Mouse (Mus musculus): Measurements from ENCODE around the gene Heca. TPM values are rescaled to one million over a fixed set of nuclear protein-coding genes. Genes with fewer than 3 reads are reported as not detected.
"Not testable (repeated sequence)": the region's sequence is repeated elsewhere in the genome, so short reads cannot be mapped to it uniquely, and the experiment has no call there.

Gene Heca
- total RNA-seq, 2 experiments from 2014 or later: 12.6 to 15.6 TPM

DNA sequence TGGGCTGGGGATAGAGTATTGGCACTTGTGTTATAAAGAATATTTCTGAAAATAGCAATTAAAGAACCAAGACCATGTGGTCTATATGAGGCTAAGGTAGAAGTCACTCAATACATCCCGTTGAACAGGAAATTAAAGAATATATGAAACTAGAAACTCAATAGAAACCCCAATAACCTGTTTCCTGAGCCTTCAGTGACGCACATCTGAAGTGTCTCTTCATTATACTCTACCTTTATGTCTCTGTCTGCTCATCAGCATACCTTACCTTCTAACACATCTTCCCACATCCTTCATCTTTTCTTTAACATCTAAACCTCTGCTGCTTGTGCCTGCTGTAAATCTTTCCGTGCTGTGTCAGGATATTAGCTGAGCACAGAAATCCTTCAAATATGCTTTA lies 67.8 kb downstream of the Heca start:
- DNase-seq: no peak

DNA sequence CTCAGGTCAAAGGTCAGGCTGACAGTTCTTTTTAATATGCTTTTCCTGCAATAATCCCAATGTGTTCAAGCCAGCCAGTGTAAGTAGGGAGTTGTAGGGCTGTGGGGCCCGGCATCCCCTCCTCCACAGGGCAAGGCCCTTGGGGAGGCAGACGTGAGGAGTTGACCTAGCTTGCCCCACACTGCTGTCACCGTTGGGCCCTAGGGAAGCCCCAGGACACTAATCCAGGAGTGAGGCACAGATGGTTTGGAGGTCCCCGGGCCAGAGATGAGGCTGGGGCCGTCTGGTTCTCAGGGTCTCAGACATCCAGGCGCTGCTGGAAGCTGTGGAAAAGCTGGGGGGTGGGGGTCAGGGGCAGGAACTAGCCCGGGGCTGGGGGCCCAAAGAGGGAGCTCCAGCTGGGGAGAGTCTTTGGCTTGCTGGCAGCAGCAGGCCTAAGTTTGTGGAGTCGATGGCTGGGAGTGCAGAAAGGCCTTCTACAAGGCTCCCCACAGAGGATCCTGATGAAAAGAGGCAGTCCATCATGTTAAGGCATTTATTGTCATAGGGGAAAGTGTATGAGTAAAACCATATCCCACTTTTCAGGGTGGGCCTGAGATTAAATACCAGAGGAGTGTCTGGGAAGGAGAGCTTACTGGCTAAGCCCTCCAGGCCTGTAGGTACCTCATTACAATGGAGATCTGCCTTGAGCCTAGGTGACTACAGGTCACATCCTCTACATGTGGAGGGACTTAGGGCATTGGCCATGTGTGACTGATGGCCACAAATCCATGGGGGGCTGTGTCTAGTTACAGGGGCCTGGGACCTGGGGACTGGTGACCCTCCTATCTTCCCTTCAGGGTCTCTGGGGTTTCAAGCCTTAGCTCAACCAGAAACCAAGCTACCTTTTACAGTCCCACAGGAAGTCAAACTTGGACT lies 69.6 kb downstream of the Heca start:
- DNase-seq: no peak

DNA sequence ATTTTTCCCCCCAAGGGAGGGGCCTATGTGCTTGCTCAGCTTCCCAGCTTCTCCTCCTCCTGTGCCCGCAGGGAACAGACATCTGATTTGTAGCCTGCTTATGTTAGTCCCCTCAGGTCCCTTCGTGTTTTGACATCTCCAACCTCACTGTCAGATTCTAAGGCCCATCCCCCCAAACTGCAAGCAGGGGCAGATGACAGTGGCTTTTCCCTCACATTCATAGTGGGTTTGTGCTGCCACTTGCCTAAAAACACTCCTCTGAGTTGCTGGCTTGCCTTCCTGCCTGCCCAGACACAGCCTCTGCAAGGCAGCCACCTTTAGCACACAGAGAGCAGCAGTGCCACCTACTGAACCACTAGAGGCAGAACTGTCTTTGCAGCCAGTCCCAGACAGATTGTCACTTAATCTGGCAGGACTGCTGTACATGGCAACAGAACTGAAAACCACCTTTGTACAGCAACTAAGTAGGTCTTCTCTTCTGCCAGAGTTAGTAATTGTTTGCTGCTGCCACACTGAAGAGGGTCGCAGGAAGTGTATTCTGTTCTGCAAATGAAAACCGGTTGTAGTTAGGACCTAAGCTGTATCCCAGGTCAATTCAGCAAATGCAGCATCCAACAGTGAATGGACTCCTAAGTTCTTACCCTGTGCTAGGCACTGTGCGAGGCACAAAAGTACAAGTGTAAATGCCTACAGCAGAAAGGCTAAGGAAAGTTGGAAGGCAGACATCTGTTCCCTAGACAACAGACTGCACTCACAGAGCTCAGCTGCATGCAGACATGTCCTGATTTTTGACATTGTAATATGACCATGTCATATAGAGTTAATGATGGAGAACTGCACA lies 77.8 kb downstream of the Heca start:
- peak; percentile 46 for DNase-seq

DNA sequence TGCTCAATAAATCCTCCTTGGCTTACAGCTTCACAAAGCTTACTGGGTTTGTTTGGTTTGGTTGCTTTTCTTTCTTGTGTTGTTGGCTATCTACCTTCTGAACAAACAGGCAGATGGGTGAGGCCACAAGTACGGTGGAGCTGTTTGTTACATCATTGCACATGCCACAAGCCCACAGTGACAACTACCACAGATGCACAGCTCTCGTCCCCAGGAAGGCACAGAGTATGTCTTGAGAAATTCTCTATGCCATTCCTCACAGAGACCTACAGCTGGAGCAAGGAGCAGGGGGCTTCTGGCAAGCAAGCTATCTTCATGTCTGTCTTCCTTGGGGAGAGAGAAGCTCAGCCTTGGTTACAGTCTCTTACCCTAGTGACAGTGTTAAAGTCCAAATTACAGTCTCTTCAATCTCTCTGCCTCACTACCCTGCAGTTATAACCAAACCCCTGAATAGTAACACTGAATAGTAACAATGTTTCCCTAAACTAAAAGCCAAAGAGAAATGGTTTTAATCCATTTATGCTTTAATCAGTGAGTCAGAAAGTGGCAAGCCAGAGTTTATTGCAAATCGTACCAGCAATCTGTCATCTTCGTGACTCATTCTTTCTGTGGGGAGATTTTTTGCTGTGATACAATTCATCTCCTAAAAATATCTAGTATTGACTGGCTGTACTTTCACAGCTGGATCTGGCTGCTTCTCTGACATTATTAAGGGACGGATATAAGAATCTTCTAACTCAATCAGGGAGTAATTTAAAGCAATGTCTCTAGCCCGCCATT lies 87.0 kb downstream of the Heca start:
- no peak for DNase-seq

DNA sequence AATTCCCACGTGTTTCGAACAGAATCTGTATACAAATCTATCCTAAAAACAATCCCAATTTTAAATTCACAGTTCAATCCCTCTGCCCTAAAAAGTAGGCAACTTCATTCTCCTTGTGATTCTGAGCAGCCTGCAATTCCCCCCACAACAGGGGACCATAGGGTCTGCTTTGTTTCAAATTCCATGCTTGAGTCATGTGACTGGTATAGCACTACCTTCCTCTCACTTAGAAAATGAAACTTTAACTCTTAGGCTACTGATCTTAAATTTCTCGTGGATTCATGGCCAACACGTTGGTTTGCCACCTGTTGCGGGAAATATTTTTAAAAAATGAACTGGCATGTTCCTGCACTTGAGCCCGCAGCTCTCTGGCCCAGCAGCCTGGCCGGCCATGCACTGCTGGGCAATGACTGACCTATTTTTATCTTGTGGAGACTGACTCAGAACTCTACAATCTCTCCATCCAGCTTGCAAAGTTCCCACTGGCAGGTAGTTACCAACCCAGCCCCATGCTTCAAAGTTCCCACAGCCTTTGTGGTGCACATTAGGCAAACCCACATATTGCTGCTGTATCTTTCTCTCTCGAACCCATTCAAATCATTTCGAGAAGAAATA lies 90.1 kb downstream of the Heca start:
- no peak for DNase-seq

DNA sequence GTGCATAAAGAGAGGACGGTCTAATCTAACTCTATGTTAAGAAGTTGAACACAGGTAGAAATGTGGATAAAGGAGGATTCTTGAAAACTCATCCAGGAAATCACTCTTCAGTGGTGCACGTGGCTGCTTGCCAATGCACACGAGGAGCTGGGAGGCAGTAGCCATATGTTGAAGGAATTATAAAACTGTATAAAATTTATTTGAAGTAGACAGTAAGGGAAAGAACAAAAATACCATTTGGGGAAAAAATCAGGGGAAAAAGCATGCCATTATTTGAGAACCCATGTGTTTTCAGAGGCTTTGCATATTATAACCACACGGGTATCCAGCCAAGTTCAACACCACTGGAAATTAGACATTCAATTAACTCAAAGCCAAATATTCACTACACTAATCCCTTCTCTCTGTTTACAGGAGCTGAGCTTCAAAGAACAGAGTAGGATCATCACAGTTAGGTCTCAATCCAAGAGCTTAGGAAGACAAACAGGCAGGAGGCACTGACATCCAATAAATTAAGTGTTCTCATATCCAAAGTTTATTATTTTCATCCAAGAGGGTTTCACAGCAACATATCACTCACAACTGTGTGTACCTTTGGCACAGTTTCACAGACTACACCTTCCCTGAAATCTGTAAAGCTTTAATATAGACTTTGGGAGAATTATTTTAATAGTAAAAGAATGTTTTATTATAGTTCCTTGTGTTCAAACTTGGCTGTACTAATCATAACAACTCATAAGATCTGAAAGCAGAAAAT lies 102.9 kb downstream of the Heca start:
- DNase-seq: no peak

DNA sequence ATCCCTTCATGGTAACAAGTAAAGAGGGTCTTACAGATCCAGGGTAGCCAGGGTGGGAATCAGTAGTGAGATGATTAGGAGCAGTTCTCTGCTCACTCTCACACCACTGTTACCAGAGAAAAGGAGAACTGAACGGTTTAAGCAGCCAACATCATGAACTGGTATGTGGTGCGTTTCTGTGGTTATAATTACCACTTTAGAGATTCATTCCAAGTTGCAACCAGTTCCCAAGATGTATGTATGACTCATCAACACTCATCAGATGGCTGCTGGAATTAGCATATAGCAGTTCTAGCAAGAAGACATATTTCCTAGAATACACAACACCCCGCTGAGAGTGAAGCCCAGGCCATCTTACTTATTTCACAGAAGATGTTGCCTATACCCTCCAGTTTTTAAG lies 105.8 kb downstream of the Heca start:
- no peak for DNase-seq

DNA sequence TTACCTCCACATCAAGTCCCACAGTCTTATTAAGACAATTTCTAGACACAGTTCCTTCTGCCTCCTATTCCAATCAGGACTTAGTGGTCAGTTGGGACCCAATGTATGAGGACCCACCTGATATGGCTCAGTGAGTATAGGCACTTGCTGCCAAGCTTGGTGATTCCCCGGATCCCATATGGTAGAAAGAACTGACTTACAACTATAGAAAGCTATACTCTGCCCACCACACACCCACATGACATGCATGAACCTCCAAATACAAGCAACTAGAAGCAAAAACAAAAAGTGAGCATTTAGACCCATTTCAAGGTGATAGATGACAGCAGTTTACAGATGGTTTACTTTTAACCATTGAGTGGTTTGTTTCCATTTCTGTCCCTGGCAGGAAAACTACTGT lies 111.6 kb downstream of the Heca start:
- no peak for DNase-seq

DNA sequence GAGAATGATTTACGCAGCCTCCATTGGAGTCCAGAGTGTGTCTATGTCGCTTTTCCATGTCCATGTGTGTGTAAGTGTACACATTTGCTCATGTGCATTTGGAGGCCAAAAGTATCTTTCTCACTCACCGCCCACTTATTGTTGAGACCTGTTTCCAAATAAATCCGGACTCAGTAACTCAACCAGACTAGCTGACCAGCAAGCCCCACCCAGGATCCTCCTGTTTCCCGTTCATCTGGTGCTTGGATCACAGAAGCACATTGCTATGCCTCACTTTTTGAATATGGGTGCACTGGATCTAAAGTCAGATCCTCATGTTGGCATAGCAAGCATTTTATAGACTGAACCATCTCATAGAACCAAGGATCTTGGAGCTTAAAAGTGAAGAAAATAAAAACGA lies 112.8 kb downstream of the Heca start:
- no peak for DNase-seq

DNA sequence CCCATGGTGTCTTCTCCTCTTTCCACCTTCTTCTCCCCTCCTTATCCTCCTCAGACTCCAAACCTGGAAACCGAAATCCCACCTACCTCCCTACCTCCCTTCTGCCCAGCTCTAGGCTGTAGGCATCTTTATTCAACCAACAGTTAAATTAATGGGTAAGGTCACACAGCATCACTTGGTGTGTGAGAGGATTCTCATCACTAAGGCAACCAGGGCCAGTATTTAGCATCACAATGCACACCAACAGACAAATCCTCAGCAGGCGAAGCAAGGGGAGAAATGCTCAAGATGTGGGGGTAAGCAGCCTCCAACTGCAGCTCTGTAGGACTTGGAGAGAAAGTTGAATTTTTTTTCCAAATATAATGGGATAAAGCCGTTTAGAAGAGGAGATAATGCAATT lies 116.8 kb downstream of the Heca start:
- no peak for DNase-seq

DNA sequence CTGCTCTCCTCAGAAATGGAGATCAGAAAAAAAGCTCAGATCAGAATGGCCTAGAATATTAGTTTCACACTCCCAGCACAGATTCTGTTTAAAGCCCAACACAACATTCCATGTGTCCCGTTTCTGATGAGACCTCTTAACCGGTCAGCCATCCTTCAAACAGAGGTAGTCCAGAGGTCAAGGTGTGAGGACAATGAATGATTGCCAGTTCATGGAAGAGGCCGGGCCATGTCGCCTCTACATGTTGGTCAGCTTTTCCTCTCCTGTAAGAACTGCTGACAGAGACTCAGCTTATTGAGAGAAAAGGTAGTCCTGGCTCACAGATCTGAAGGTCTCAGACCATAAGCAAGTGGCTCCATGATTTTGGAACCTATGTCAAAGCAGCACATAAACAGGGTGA lies 118.7 kb downstream of the Heca start:
- DNase-seq: no peak

DNA sequence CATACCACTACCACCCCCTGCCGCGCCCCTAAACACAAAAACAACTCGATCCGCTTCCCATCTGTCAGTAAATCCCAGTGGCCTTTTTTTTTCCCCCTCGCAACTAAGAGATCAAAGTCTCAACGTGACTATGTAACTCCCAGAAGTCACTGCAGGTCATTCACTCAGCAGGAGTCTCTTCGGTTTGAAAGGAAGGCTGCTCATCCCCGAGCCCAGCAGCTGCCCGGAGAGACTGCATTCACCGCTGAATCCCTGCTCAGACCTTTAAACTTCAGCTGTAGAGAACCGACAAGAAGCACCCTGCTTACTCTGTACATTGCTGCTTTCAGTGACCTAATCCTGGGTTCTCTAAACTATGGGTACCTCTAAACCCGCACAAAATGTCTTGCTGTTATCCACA lies 120.5 kb downstream of the Heca start:
- DNase-seq: no peak

DNA sequence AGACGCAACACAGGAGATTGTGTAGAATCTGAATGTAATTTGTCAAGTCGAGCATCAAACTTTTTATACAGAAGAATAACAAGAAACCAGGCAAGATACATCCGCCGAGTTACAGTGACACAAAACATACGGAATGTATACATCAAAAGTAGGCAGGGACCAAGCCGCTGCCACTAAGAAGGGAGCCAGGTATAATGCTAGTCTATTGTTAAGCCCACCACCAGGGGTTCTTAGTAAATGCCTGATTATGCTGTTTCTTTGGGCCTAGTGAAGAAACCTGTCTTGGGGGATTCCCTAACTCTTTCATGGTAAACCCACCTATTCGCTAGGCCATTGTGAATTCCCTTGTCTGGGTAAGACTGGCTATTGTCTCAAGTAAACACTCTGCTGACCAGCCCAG lies 127.4 kb downstream of the Heca start:
- DNase-seq: not testable (repeated sequence)

Other genes starting within 250 kb of the Heca start
- 10 to 100 TPM; 34.4 to 98.8 TPM for gene Cited2, start 224.8 kb downstream of the Heca start, total RNA-seq (2021)
- 100 to 1,000 TPM; 220 to 254 TPM for gene Txlnb, start 151.8 kb downstream of the Heca start, total RNA-seq (2021)
- 1 to 10 TPM; 6.3 to 7.8 TPM for gene Abracl, start 75.2 kb upstream of the Heca start, total RNA-seq (2021)
- 10 to 100 TPM; 19.7 to 23.8 TPM for gene Reps1, start 107.8 kb upstream of the Heca start, total RNA-seq (2021)